Mouse (Mus musculus): ENCODE measurements around the gene Csmd2.

Csmd2 gene

GRCm38 (mm10) chr4:128411941-128412630, 424.4 kb downstream of the Csmd2 start:
- in situ Hi-C loops (cut with MboI, MseI): no loop called here

DNA sequence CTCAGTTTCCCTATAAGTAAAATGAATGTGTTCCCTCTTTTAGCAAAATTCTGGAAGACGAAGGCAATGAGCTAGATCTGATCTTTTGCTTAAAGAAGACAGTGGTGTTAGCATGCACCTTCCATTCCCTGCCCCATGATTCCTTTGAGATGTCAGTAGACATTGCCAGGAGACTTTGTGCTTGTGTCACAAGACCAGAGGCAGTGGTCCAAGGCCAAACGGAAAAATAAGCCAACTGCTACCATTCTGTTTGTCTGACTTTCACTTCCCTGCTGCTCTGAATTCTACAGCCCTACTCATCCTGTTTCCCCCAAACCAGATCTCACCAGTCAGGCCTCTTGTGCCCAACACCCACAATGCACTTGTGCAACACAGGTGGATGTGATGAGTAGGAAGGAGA, 427.1 kb downstream of the Csmd2 start:
- in situ Hi-C loops (cut with MboI, MseI): no loop called here

DNA sequence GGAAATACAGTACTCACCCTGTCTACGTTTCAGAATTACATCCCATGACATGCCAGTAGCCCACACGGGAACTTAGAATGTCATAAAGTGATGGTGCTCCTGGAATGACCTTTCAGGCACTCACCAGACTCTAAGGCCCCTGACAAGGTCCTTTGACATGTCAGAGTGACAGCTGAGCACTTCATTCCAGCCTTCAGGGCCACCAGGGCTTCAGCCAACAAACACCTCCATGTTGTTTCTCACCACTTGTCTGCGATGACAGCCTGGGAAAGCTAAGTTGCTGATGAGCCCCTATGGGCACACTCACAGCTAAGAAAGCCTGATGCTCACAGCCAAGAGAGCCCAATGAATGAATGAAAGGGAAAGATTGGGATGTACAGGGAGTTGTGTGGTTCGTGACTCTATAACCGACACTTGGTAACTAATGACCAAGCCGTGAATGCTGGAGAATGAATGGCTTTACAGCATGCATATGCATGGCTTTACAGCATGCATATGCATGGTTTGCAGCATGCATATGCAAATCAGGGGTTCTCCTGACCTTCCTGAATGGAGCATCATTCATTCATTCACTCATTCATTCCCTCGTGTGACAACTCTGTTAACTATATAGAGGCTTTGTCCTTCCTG, 432.4 kb downstream of the Csmd2 start:
- in situ Hi-C loops (cut with MboI, MseI): no loop called here

GRCm38 (mm10) chr4:128422486-128422885, 434.8 kb downstream of the Csmd2 start:
- in situ Hi-C loops (cut with MboI, MseI): no loop called here

DNA sequence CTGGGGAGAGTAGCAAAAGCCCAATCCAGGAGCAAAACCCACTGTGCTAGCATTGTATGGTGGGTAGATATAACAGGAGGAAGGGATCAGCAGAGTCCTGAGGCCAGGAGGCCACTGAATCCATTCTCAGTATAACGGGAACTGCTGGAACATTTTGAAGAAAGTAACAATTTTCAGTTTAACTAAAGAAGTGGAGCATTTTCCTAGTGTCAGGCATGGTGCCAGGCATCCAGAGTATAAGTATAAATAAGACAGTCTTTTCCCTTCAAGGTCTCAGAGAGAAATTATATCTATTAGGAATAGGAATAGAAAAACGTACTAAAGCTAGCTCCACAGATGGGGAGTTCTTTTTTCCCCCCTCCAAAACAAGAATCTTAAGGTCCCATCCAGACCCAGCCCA, 437.7 kb downstream of the Csmd2 start:
- in situ Hi-C loops (cut with MboI, MseI): no loop called here

DNA sequence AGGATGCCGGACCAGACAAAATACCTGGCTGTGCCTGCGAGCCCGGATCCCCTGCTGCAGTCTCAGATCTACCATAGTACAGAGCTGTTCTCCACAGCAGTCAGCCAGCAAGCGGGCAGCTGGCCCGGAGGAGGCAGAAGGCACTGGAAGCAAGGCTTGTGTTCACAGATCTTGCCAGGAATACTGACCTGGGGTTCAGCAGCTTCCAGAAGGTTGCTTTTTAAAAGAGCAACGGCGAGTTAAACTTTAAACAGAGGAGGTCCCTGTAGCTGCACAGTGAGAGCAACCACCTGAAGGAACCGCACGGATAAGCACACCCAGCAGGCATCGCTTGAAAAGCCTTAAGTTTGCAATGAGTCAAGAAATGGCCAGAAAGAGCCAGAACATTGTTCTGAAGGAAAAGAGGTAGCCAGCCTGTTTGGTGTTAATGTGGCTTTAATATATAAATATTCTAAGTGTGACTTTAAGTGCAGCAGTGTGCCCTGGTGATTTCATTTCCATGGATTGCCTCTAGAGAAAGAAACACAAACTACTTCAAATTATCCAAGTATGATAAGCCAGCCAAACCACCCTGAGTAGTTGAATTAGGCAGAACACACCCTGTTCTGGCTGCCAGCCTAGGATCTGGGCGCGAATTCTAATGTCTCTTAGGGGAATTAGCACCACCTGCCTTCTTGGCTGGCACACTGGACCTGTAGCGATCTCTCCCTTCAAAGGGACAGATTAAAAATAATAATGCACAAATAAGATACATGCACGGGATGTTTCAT, 439.8 kb downstream of the Csmd2 start:
- in situ Hi-C loops (cut with MboI, MseI): no loop called here

DNA sequence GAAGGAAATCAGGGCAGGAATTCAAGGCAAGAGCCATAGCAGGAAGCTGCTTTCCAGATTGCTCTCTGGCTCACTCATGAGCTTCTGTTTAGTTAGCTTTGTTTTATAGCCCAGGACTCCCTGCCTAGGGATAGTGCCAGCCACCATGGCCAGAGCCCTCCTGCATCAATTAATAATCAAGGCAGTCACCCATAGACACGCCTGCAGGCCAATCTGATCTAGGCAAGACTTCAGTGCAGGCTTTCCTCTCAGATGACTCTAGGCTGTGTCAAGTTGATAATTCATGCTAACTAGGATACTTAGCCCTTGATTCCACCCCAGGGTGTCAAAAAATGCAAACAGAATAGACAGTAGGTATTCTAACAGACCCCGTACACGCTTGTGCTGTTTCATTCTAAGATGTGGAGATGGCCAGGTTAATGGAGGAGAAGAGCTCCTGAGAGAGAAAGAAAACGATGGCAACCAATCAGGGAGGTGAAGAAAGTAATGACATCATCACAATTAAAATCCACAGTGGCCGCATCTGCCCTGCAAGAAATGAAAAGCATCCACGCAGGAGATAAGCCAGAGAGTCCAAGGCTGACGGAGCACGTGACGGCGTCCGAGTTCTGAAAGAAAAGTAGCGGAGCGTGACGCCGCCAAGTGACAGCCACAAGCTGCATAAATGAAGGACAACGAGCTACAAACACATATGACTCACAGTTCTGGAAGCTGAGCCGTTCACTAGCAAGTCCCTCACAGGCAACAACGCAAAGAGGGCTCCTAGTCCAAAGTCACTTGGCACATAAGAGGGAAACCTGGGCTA, 440.8 kb downstream of the Csmd2 start:
- in situ Hi-C loops (cut with MboI, MseI): no loop called here

- in situ Hi-C loops (cut with MboI, MseI): no loop called here
These were observed 441.9 kb downstream of the Csmd2 start for GRCm38 (mm10) chr4:128429591-128429990.

GRCm38 (mm10) chr4:128440550-128440949, 452.9 kb downstream of the Csmd2 start:
- in situ Hi-C loops (cut with MboI, MseI): no loop called here

DNA sequence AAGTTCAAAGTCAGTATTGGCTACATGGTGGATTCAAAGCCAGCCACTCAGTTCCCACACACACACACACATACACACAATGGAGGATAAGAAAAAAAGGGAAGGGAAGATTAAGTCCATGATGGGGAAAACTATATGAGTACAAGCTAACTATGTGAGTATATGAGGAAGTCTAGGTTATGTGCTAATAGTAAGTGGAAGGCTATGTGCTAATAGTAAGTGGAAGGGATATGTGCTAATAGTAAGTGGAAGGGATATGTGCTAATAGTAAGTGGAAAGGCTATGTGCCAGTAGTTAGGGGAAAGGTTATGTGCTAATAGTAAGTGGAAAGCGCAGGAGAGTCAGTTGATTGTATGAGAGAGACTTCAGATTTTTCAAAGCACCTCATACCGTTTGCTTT, 453.6 kb downstream of the Csmd2 start:
- in situ Hi-C loops (cut with MboI, MseI): no loop called here

DNA sequence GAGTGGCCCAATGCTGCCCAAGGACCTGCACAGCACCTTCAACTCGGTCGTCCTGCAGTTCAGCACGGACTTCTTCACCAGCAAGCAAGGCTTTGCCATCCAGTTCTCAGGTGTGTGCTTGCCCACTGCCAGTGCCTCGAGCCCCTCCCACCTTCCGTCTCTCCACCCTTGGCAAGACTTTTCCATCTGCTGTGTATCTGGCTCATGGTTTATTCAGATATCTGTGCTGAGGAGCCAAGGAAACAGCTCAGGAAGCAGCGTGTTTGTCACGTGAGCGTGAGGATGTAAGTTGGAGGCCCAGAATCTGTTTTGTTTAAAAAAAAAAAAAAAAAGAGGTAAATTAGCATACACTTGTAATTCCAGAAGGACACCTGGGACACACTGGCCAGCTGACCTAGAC, 455.1 kb downstream of the Csmd2 start:
- in situ Hi-C loops (cut with MboI, MseI): no loop called here

DNA sequence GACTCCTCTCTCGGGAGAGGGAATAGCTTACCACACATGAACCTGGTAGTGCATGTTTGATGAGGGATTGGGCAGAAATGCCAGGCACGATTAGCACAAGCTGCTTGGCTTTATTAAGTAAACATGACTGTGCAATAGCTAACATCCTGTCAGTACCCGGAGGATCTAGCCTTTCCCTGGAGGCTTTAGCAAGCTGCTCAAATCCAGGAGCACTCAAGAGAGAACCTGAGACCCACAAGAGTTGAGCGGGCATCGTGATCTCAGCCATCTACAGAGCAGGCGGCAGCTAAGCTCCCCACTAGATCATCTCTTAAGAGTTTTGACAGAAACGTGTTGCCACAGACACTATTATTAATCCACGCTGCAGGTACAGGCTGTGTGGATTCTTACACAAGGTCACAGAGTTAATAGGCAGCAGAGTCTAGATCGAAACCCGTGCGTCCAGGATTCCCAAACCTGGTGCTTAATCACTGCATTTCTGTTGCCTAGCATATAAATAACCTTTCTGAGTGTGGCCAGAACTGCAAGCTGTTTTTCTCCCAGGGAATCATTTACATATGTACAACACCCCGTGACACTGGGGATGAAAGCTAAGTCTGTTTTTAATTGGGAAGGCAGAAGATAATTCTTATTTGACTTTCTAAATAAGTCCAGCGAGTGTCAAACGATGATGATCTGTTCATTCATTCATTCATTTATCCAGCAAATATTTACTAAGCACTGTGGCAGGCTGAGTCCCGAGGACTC, 458.0 kb downstream of the Csmd2 start:
- in situ Hi-C loops (cut with MboI, MseI): no loop called here

DNA sequence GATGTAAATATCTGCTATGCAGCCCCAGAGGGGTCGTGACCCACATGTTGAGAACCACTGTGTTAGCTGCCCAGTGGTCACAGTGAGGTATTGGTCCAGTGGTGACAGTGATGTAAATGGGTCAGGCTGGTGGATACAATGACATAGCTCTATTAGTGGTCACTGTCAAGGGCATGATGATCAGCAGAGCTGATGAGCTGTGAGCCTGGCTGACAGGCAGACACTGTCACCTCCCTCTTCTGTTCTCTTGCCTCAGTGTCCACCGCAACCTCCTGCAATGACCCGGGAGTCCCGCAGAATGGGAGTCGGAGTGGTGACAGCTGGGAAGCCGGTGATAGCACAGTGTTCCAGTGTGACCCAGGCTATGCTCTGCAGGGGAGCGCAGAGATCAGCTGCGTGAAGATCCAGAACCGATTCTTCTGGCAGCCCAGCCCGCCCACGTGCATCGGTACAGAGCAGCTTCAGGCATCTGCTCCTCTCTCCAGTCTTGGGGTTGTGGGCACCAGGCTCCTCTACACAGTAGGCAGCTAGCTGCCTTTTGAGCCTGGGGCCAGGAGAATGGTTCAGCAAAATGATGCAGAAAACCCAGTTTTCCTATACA, 461.3 kb downstream of the Csmd2 start:
- in situ Hi-C loops (cut with MboI, MseI): no loop called here

DNA sequence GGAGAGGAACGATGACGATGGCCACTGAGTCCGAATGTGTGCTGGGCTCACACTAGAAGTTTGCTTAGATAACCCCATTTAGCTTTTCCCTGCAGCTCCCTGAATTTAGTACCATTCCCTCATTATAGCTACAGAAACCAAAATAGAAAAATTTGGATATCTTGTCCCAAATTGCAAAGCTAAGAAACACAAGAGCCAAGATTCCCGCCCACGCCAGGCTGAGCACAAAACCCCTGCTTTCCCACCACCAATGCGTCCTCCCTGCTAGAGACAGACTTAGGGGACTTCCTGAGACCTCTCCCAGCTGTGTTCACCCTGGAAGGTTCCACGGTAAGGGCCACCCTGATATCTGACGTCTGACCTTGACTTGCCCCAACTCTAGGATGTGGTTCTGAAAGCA, 462.5 kb downstream of the Csmd2 start:
- in situ Hi-C loops (cut with MboI, MseI): no loop called here

- in situ Hi-C loops (cut with MboI, MseI): no loop called here
These were observed 463.3 kb downstream of the Csmd2 start for GRCm38 (mm10) chr4:128450974-128451373.

GRCm38 (mm10) chr4:128451383-128451794, 463.7 kb downstream of the Csmd2 start:
- in situ Hi-C loops (cut with MboI, MseI): no loop called here

- in situ Hi-C loops (cut with MboI, MseI): loop anchor here (5.0 kb wide), 1 partner anchor 86 kb away; no protein-coding TSS in a partner anchor
These were observed 479.1 kb downstream of the Csmd2 start for GRCm38 (mm10) chr4:128466708-128467107.

- in situ Hi-C loops (cut with MboI, MseI): loop anchor here (5.0 kb wide), 1 partner anchor 84 kb away; no protein-coding TSS in a partner anchor
These were observed 480.4 kb downstream of the Csmd2 start for GRCm38 (mm10) chr4:128468040-128468439.

GRCm38 (mm10) chr4:128476249-128476648, 488.6 kb downstream of the Csmd2 start:
- in situ Hi-C loops (cut with MboI, MseI): no loop called here

- in situ Hi-C loops (cut with MboI, MseI): no loop called here
These were observed 496.2 kb downstream of the Csmd2 start for GRCm38 (mm10) chr4:128483891-128484290.

DNA sequence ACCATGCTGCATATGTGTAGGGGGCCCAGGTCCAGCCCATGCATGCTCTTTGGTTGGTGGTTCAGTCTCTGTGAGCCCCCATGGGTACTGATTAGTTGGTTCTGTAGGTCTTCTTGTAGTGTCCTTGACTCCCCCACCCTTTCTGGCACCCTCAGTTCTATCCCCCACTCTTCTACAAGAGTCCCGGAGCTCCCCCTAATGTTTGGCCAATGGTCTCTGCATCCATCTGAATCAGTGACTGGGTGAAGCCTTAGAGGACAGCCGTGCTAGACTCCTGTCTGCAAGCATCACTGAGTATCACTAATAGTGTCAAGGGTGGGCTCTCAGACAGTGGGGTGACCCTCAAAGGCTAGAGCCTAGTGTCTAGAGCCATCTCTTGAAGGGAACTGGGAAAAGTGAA, 497.0 kb downstream of the Csmd2 start:
- in situ Hi-C loops (cut with MboI, MseI): no loop called here
